Mouse (Mus musculus) heart, embryonic 16.5 days (tissue): Measurements from ENCODE around the gene Lancl1. TPM values are rescaled to one million over a fixed set of nuclear protein-coding genes. Genes with fewer than 3 reads are reported as not detected.

ENCODE experiments used
- ATAC-seq: fragments of 200-750 bp; cut with Nextera tagmentation; replicated peaks from 2 replicates; pipeline ENCODE4 v1.8.0; 2017; ENCODE audit warnings: moderate number of reproducible peaks; ENCODE audit not compliant: insufficient read depth, low FRiP score; ENCODE audit errors: extremely low read depth
- H3K27ac ChIP-seq: fragments of 300-500 bp; sonication (generic); 2 replicates; pipeline ENCODE4 v1.5.1; 2014; ENCODE audit warnings: mild to moderate bottlenecking, low read length, control low read depth, moderate library complexity
- H3K27me3 ChIP-seq: fragments of 300-500 bp; sonication (generic); 2 replicates; pipeline ENCODE4 v1.6.1; 2014; ENCODE audit warnings: low read length, mixed read lengths; ENCODE audit not compliant: control insufficient read depth, insufficient read depth
- H3K36me3 ChIP-seq: fragments of 300-500 bp; sonication (generic); 2 replicates; pipeline ENCODE4 v1.6.1; 2014; ENCODE audit not compliant: control insufficient read depth, insufficient read depth
- H3K4me1 ChIP-seq: fragments of 300-500 bp; sonication (generic); 2 replicates; pipeline ENCODE4 v1.6.1; 2014; ENCODE audit warnings: low read length, mixed read lengths; ENCODE audit not compliant: control insufficient read depth, insufficient read depth
- H3K4me2 ChIP-seq: fragments of 300-500 bp; sonication (generic); 2 replicates; pipeline ENCODE4 v1.6.1; 2014; ENCODE audit warnings: low read depth, mild to moderate bottlenecking, control low read depth, low read length
- H3K4me3 ChIP-seq: fragments of 300-500 bp; sonication (generic); 2 replicates; pipeline ENCODE4 v1.5.1; 2014; ENCODE audit warnings: mild to moderate bottlenecking, control low read depth, low read length
- H3K9ac ChIP-seq: fragments of 300-500 bp; sonication (generic); 2 replicates; pipeline ENCODE4 v1.6.1; 2014; ENCODE audit warnings: low read length, control low read depth
- H3K9me3 ChIP-seq: fragments of 300-500 bp; sonication (generic); replicated peaks from 2 replicates; pipeline ENCODE4 v1.6.1; 2016; ENCODE audit warnings: low read length; ENCODE audit not compliant: control insufficient read depth
- WGBS: fragments of 180-500 bp; shearing (Covaris S2); extraction: QIAGEN DNeasy Blood & Tissue Kit; methylation state at CpG from one replicate; pipeline ENCODE4 v1.1.7; 2014; 5-methylcytosine and 5-hydroxymethylcytosine counted together
- polyA plus RNA-seq: library from polyadenylated mRNA; unstranded; fragments of >200 nt; fragmentation: Nextera tagmentation; extraction: Ambion mirVana; gene quantifications from 2 replicates; pipeline ENCODE4 v1.2.1, GENCODE M21; 2015

Gene Lancl1
- polyA plus RNA-seq, 1 experiment from 2014 or later: 78.9 TPM

DNA sequence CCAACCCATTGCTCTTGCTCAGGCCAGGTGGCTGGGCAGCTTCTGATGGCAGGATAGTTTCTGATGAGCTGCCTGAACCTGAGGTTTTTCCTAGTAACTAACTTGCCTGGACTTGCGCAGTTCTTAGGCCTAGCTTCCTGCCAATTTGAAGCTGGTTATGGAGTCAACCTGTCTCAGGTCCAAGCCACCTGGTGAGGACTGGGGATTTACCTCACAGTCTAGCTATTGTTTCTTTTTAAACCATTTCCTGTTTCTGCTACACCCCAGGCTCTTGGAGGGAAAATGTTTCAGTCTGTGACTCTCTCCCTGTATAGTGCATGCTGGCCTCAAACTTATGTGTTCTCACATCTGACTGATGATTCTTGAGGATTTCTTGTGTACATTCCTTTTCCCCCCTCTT lies 58.5 kb downstream of the Lancl1 start:
- Histone ChIP-seq H3K9ac (no peak overlapping the region), H3K4me2 (no peak overlapping the region), H3K9me3 (no peaks in the 10 kb centered on the region), H3K27ac (no peak overlapping the region), H3K4me1 (peaks cover 3% of the 10 kb centered on the region), H3K27me3 (no peaks in the 10 kb centered on the region), H3K4me3 (no peak overlapping the region), H3K36me3 (no peaks in the 10 kb centered on the region)
- ATAC-seq: no peak
- WGBS: 87% methylated on average over 1 of the region's 1 CpGs

DNA sequence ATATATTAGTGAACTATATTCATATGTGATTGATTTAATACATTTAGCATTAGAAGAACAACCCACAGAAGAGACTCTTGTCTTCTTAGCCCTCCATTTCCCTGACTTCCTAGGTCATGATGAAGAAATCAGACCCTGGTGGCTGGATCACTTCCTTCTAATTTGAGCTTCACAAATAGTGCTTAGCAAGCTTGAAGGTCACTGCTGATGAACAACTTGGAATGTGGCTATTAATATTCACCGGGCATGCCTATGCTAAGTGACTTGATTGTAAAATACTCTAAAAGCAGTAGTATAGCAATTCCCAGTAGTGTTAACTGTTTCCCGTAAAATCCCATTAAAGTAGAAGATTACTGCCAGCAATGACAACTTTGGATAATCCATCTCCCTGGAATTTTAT lies 63.2 kb downstream of the Lancl1 start:
- no peak overlapping the region for H3K9ac ChIP-seq
- H3K36me3 ChIP-seq: no peaks in the 10 kb centered on the region
- H3K4me3 ChIP-seq: no peak overlapping the region
- no peaks in the 10 kb centered on the region for H3K9me3 ChIP-seq
- H3K27ac ChIP-seq: peak overlapping the region; percentile 18; the same call in 1 of the 2 replicates
- no peaks in the 10 kb centered on the region; the same call in 1 of the 2 replicates for H3K4me1 ChIP-seq
- 59% methylated on average over 2 of the region's 2 CpGs for WGBS
- ATAC-seq: 0 out of 2 replicates have a peak, but pooled peaks have one; percentile 23
- no peaks in the 10 kb centered on the region for H3K27me3 ChIP-seq
- no peak overlapping the region for H3K4me2 ChIP-seq

DNA sequence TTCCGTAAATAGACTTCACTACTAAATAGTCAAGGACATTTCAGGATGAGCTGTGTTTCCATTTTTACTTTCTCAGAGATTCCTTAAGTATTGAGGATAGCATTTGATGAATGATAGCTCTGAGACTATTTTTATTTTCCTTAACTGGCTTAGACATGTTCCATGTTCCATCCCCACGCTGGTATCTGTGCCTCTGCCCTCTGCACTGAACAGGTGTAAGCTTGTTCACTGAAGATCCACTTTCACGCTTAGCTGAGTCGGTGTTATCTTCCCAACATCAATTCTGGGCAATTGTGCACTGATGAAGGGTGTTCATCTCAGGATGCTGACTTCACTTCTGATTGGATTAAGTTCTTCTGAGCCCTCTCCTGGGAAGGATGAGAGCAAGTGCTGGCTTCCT lies 73.8 kb downstream of the Lancl1 start:
- H3K9ac ChIP-seq: no peak overlapping the region
- H3K27ac ChIP-seq: no peak overlapping the region
- WGBS: 64% methylated on average over 4 of the region's 4 CpGs
- no peak overlapping the region for H3K4me3 ChIP-seq
- H3K36me3 ChIP-seq: no peaks in the 10 kb centered on the region
- no peak for ATAC-seq
- H3K4me2 ChIP-seq: no peak overlapping the region
- H3K9me3 ChIP-seq: no peaks in the 10 kb centered on the region
- no peaks in the 10 kb centered on the region for H3K27me3 ChIP-seq
- H3K4me1 ChIP-seq: peaks cover 4% of the 10 kb centered on the region; the same call in 1 of the 2 replicates

DNA sequence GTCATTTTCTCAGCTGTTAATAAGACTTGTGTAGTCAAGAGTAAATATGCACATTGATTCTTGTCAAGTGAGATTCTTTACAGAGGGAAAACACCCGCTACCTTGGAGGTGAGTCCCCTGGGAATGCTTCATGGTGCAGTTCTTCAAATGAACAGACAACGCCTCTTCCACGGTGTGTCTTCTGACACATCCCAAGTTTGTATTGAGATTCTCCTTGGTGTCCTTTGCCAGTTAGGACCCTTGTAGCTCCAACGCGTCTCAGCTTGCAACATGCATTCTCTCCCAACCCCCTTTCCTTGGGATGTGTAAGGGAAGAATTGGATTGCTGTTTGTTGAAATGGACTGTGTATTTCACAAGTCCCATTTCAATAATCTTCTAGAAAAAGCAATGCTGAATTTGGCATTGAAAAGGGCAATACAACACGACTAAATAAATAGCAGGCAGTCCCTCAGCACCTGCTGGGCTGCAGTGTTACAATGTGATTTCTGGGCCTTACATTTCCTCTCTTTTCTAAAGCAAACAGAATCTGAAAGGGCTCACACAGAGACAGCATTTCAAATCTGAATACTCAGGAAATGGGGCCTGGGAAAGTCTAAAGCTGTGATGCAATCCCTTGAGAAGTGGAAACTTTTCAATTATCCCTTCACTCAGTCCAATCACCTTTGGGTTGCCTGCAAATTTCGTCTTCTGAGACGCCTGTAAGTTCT lies 78.0 kb downstream of the Lancl1 start:
- Histone ChIP-seq H3K4me3 (no peak overlapping the region), H3K4me2 (no peak overlapping the region), H3K36me3 (no peaks in the 10 kb centered on the region), H3K9ac (no peak overlapping the region), H3K27me3 (no peaks in the 10 kb centered on the region), H3K9me3 (peaks cover 3% of the 10 kb centered on the region; the same call in 1 of the 2 replicates), H3K27ac (no peak overlapping the region), H3K4me1 (peaks cover 4% of the 10 kb centered on the region; the same call in 1 of the 2 replicates)
- ATAC-seq: no peak
- WGBS: 59% methylated on average over 8 of the region's 8 CpGs

DNA sequence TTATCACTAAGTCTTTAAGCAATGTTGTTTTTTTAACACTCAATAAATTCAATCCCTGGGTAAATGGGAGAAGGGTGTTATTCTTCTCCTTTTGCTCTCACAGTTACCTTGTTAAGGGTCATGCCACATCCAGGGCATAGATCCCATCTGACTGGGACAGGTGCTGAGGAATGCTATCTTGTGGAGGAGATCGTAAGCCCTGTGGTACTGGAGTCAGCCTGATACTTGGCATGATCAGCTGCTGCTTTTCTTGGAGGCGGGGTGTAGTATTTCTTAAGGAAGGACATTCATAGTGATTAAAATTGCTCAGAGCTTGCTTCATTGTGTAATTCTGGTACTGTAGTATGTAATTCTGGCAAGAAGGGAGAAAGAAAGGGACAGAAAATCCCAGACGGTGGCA lies 81.3 kb downstream of the Lancl1 start:
- Histone ChIP-seq H3K4me2 (no peak overlapping the region), H3K27me3 (no peaks in the 10 kb centered on the region), H3K9ac (no peak overlapping the region), H3K9me3 (peaks cover 5% of the 10 kb centered on the region; the same call in 1 of the 2 replicates), H3K36me3 (no peaks in the 10 kb centered on the region), H3K4me1 (no peaks in the 10 kb centered on the region), H3K27ac (no peak overlapping the region), H3K4me3 (no peak overlapping the region)
- 81% methylated on average over 3 of the region's 3 CpGs for WGBS
- ATAC-seq: no peak

DNA sequence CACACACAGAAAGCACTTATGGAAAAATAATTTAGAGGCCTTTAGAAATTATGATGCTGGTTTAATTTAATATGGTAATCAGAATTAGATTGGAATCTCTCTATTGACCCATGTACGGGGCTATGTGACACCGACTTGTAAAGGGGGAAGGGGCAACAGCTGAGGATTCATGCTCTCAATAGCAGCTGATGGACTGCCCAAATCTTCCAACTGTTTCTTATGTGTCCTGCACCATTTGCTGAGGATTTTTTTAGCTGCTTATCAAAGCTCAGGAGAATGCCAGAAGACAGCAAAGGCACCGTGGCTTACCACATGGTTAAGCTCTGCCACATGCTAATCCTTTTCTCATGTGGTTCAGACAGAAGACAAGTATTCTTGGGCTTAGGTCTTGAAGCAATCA lies 87.6 kb downstream of the Lancl1 start:
- Histone ChIP-seq H3K27me3 (no peaks in the 10 kb centered on the region), H3K9me3 (peaks cover 4% of the 10 kb centered on the region; the same call in 1 of the 2 replicates), H3K36me3 (no peaks in the 10 kb centered on the region), H3K4me3 (no peak overlapping the region), H3K9ac (no peak overlapping the region), H3K4me2 (no peak overlapping the region), H3K27ac (no peak overlapping the region), H3K4me1 (no peaks in the 10 kb centered on the region)
- WGBS: 68% methylated on average over 3 of the region's 3 CpGs
- ATAC-seq: no peak

Other genes starting within 250 kb of the Lancl1 start
- 11.6 and 13.1 TPM in 2 replicates for gene Kansl1l, start 221.3 kb downstream of the Lancl1 start, polyA plus RNA-seq
- gene Acadl, start 175.6 kb downstream of the Lancl1 start, polyA plus RNA-seq: 864 and 927 TPM in 2 replicates
- 333 and 565 TPM in 2 replicates for gene Myl1, start 93.5 kb downstream of the Lancl1 start, polyA plus RNA-seq
- gene Cps1, start 84.2 kb upstream of the Lancl1 start, polyA plus RNA-seq: 0.27 and 0.66 TPM in 2 replicates